Mouse (Mus musculus) liver, adult 10 weeks (tissue): Measurements from ENCODE around the gene Magea4. TPM values are rescaled to one million over a fixed set of nuclear protein-coding genes. Genes with fewer than 3 reads are reported as not detected.

ENCODE experiments used
- polyA plus RNA-seq: library from polyadenylated mRNA; stranded (reverse); fragments of 350-450 nt; fragmentation: Illumina TruSeq; extraction: RNeasy Lipid Tissue Mini Kit (QIAGEN cat#74804); gene quantifications from one replicate; pipeline ENCODE4 v1.2.3, GENCODE M21; 2014; ENCODE audit warnings: low read depth, low replicate concordance

The Magea4 gene
- not detected for polyA plus RNA-seq

DNA sequence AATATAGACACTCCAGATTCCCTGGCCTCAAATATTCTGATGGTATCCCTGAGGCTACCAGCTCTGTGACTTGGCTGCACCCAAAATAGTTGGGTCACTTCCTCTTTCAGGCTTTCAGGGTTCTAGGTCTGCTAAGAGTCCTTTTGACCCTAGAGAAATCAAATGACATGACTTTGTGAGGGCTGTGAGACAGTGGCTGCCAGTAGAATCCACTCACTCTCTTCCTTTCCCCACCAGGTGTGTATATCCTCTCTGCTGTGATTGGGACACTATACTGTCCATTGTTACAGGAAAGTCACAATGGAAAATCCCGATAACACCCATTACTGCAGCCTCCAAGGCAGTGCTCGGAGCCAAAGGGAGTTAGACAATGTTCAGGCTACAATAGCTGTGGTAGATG lies at the start of gene Magea4:
TSS of gene Magea4 (plus strand) at position 301 of the 400 bp plus-strand sequence.

Other genes with a start within 250 kb of the Magea4 start
- gene Fate1, start 249.0 kb upstream of the Magea4 start, polyA plus RNA-seq, result not detected
- gene Cnga2, start 230.2 kb upstream of the Magea4 start, polyA plus RNA-seq, result not detected
- gene Gabre, start 52.8 kb downstream of the Magea4 start, polyA plus RNA-seq, result not detected
- not detected for gene Magea10, start 164.8 kb downstream of the Magea4 start, polyA plus RNA-seq